Mouse (Mus musculus) stomach, embryonic 14.5 days (tissue): Measurements from ENCODE around the gene Prcp. TPM values are rescaled to one million over a fixed set of nuclear protein-coding genes. Genes with fewer than 3 reads are reported as not detected.

Experiments used
- ATAC-seq: fragments of 200-750 bp; cut with Nextera tagmentation; 2 replicates; pipeline ENCODE4 v1.8.0; 2017; ENCODE audit warnings: low read depth, moderate TSS enrichment; ENCODE audit not compliant: insufficient number of reproducible peaks, insufficient read depth, low FRiP score
- H3K27ac ChIP-seq: fragments of 300-500 bp; sonication (generic); 2 replicates; pipeline ENCODE4 v1.5.1; 2014; ENCODE audit warnings: mild to moderate bottlenecking, low read length, moderate library complexity, mixed read lengths
- H3K27me3 ChIP-seq: fragments of 300-500 bp; sonication (generic); 2 replicates; pipeline ENCODE4 v1.6.1; 2014; ENCODE audit warnings: low read length, control low read depth, mixed read lengths; ENCODE audit not compliant: control insufficient read depth, insufficient read depth
- H3K36me3 ChIP-seq: fragments of 300-500 bp; sonication (generic); 2 replicates; pipeline ENCODE4 v1.6.1; 2014; ENCODE audit warnings: mild to moderate bottlenecking, control low read depth, low read length, moderate library complexity, mixed read lengths; ENCODE audit not compliant: control insufficient read depth, insufficient read depth
- H3K4me1 ChIP-seq: fragments of 300-500 bp; sonication (generic); 2 replicates; pipeline ENCODE4 v1.6.1; 2014; ENCODE audit warnings: low read length, control low read depth, mixed read lengths; ENCODE audit not compliant: control insufficient read depth, insufficient read depth
- H3K4me2 ChIP-seq: fragments of 300-500 bp; sonication (generic); replicated peaks from 2 replicates; pipeline ENCODE4 v1.6.1; 2014; ENCODE audit warnings: low read depth, low read length, control low read depth
- H3K4me3 ChIP-seq: fragments of 300-500 bp; sonication (generic); 2 replicates; pipeline ENCODE4 v1.5.1; 2014; ENCODE audit warnings: low read depth, low read length, control low read depth
- H3K9ac ChIP-seq: fragments of 300-500 bp; sonication (generic); replicated peaks from 2 replicates; pipeline ENCODE4 v1.6.1; 2014; ENCODE audit warnings: low read depth, mild to moderate bottlenecking, control low read depth, low read length, moderate library complexity, mixed read lengths
- H3K9me3 ChIP-seq: fragments of 300-500 bp; sonication (generic); 2 replicates; pipeline ENCODE4 v1.6.1; 2016; ENCODE audit warnings: low read depth, low read length, control low read depth; ENCODE audit not compliant: control insufficient read depth
- WGBS: fragments of 180-500 bp; shearing (Covaris S2); extraction: QIAGEN DNeasy Blood & Tissue Kit; methylation state at CpG from one replicate; pipeline ENCODE4 v1.1.7; 2014; 5-methylcytosine and 5-hydroxymethylcytosine counted together
- polyA plus RNA-seq: library from polyadenylated mRNA; unstranded; fragments of >200 nt; fragmentation: Nextera tagmentation; extraction: Ambion mirVana; gene quantifications from 2 replicates; pipeline ENCODE4 v1.2.1, GENCODE M21; 2014

The Prcp gene
- 26.0 and 27.3 TPM in 2 replicates for polyA plus RNA-seq

DNA sequence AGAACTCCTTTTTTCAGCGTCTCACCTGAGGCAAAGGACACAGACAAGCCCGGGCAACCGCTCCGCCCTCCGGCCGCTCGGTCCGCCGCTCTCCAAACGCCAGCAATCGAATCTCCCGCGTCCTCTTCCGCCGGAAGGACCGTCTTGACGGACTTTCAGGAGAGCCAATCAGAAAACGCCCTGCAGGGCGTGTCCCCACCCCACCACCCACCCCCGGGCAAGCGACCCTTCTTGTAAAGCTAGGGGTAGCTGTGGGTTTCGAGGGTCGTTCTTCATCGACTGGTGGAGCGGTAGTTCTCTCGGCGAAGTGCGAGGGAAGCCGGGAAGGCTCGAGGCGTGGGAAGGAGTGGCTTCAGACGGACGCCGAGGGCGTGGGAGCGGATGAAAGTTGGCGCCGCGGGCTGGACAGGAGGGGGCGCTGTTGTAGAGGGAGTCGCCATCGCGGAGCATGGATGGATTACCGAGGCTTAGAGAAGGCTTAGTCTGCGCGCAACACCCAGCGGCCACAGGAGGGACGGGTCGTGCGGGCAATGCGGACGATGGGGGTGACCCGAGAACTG is at the start of gene Prcp, which contains the start of gene Ddias:
Gene Prcp, plus strand, starts transcription at position 355 of the 560 bp plus-strand sequence.
Gene Ddias, minus strand, starts transcription at position 132 of the 560 bp plus-strand sequence.
- Histone ChIP-seq H3K27me3 (no peaks in the 10 kb centered on the region), H3K4me3 (peak within 1 kb of the TSS; percentile 55), H3K36me3 (no peaks in the 10 kb centered on the region), H3K4me2 (peak within 1 kb of the TSS; percentile 76), H3K27ac (peak within 1 kb of the TSS; percentile 96), H3K4me1 (peaks cover 12% of the 10 kb centered on the region), H3K9me3 (no peaks in the 10 kb centered on the region), H3K9ac (peak within 1 kb of the TSS; percentile 62)
- ATAC-seq, result peak; percentile 84
- under 1% methylated on average over 53 of the region's 53 CpGs for WGBS

DNA sequence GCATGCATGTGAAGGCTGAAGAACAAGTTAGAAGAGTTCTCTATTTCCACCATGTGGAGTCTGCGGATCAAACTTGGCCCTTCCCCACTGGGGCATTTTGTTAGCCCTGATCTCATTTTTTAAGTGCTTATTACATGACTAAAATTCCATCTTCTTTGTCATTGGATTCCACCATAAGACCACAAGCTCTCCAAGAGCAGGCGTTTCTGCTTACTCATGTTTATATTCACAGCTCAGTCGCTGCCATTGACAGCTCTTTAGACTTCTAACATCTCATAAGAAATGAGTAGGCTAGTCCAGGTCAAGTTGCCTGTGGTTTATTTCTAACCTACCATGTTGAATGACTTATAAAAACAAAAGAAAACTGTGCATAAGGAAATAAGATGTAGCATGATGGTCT is 48.0 kb upstream of the Prcp start:
- no peaks in the 10 kb centered on the region for H3K27me3 ChIP-seq
- no peak for ATAC-seq
- H3K9me3 ChIP-seq, result no peaks in the 10 kb centered on the region
- H3K27ac ChIP-seq, result no peak overlapping the region
- 70% methylated on average over 3 of the region's 3 CpGs for WGBS
- H3K4me3 ChIP-seq, result no peak overlapping the region
- H3K4me2 ChIP-seq, result no peak overlapping the region
- H3K9ac ChIP-seq, result no peak overlapping the region
- peaks cover 13% of the 10 kb centered on the region; the same call in 1 of the 2 replicates for H3K4me1 ChIP-seq
- H3K36me3 ChIP-seq, result no peaks in the 10 kb centered on the region

DNA sequence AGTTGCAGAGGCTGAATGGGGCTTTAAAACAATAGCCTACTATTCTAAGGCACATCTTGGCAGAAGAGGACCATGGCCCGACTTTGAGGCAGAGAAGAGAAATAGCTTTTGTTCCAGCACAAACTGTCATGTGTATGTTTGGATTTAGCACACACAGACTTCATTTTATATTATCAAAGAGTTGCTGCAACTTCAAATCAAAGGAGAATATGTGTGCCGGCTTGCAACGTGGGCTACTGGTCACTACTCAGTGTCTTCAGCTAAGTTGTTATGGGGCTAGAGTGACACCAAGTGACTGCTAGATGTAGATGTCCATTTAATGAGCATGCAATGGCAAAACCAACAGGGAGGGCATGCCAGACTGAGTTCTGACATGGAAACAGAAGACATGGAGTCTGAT is 46.3 kb upstream of the Prcp start:
- no peak for ATAC-seq
- H3K4me2 ChIP-seq, result no peak overlapping the region
- H3K36me3 ChIP-seq, result no peaks in the 10 kb centered on the region
- H3K27me3 ChIP-seq, result no peaks in the 10 kb centered on the region
- H3K9ac ChIP-seq, result no peak overlapping the region
- no peaks in the 10 kb centered on the region for H3K9me3 ChIP-seq
- H3K4me3 ChIP-seq, result no peak overlapping the region
- H3K27ac ChIP-seq, result no peak overlapping the region
- 53% methylated on average over 3 of the region's 3 CpGs for WGBS
- H3K4me1 ChIP-seq, result peaks cover 1% of the 10 kb centered on the region; the same call in 1 of the 2 replicates

DNA sequence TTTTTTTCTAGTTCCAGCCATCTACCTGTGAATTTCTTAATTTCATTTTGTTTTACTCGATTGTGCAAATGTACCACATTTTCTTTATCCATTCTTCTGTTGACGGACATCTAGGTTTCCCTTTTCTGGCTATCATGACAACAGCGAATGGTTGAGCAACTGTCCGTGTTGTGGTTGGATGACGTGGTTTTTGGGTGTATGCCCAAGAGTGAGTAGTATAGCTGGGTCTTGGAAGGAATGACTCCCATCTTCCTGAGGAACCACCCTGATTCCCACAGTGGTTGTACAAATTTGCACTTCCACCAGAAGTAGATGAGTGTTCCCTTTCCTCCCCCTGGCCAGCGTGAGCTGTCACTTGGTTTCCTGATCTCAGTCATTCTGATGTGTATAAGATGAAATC is 41.9 kb upstream of the Prcp start:
- no peak overlapping the region for H3K4me3 ChIP-seq
- ATAC-seq, result no peak
- H3K4me2 ChIP-seq, result no peak overlapping the region
- no peaks in the 10 kb centered on the region for H3K27me3 ChIP-seq
- peaks cover 4% of the 10 kb centered on the region; the same call in 1 of the 2 replicates for H3K36me3 ChIP-seq
- 90% methylated on average over 6 of the region's 6 CpGs for WGBS
- H3K9me3 ChIP-seq, result no peaks in the 10 kb centered on the region
- no peak overlapping the region for H3K9ac ChIP-seq
- H3K27ac ChIP-seq, result no peak overlapping the region
- no peaks in the 10 kb centered on the region for H3K4me1 ChIP-seq

DNA sequence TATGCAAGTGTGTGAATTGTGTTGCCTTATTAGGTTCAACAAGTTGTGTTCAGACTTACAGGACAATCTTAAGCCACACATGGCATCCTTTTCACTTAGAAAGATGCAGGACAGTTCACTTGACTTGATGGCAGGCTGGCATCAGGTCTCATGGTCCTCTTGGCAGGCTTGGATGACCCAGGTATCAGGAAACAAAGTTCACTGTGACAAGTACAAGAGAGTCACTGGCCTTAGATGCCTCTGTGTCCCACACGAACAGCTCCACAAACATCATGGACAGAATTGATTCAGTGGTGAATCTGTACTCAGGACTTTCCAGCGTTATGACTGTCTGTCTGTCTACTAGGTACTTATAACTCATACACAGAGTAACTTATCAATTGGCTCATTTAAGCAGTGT is 39.9 kb upstream of the Prcp start:
- H3K9me3 ChIP-seq, result no peaks in the 10 kb centered on the region
- H3K9ac ChIP-seq, result no peak overlapping the region
- no peak overlapping the region for H3K27ac ChIP-seq
- no peak overlapping the region for H3K4me3 ChIP-seq
- WGBS, result 84% methylated on average over 2 of the region's 2 CpGs
- H3K4me1 ChIP-seq, result no peaks in the 10 kb centered on the region
- H3K4me2 ChIP-seq, result no peak overlapping the region
- peaks cover 4% of the 10 kb centered on the region; the same call in 1 of the 2 replicates for H3K36me3 ChIP-seq
- no peak for ATAC-seq
- no peaks in the 10 kb centered on the region for H3K27me3 ChIP-seq

DNA sequence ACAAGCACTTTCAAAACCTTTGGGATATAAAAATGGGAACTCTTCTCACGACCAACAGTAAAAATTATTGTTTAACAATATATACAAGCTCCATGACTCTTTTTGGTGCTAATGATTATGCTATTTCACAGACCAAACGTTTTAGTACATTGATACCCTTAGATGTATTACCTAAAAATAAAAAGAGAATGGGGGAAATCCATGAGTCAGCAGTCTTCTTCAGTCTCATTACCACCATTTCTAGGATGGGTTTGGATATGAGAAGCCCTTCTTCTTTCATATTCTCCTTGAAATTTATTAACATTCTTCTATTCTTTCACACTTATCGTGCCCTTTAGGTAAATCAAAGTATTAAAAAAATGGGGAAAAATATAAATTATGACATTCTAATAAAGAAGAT is 37.8 kb upstream of the Prcp start:
- H3K27me3 ChIP-seq, result no peaks in the 10 kb centered on the region
- 86% methylated on average over 3 of the region's 3 CpGs for WGBS
- H3K27ac ChIP-seq, result no peak overlapping the region
- H3K9me3 ChIP-seq, result no peaks in the 10 kb centered on the region
- no peak for ATAC-seq
- no peaks in the 10 kb centered on the region for H3K4me1 ChIP-seq
- no peak overlapping the region for H3K4me2 ChIP-seq
- peaks cover 4% of the 10 kb centered on the region; the same call in 1 of the 2 replicates for H3K36me3 ChIP-seq
- no peak overlapping the region for H3K9ac ChIP-seq
- H3K4me3 ChIP-seq, result no peak overlapping the region

DNA sequence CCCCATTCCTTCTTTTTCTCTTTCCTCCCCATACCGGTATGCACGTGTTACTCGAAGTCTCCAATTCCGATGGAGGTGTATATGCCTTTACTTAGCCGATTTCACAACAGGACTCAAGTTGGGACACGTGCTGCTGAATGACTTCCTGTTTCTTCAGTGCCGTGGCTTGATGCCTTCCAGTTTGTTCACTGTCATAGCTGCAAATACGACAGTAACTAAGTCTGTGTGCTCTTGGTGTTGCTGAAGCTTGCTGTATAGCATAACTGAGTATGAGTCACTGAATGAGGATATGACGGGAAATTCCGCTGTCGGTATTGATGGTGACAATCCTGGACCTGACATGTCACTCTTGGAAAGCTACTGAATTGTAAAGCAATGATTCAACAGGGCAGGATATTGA is 37.0 kb upstream of the Prcp start:
- 81% methylated on average over 11 of the region's 11 CpGs for WGBS
- Histone ChIP-seq H3K9ac (no peak overlapping the region), H3K4me3 (no peak overlapping the region), H3K27ac (no peak overlapping the region), H3K9me3 (no peaks in the 10 kb centered on the region), H3K4me1 (no peaks in the 10 kb centered on the region), H3K27me3 (no peaks in the 10 kb centered on the region), H3K4me2 (no peak overlapping the region), H3K36me3 (peaks cover 4% of the 10 kb centered on the region; the same call in 1 of the 2 replicates)
- ATAC-seq, result no peak

DNA sequence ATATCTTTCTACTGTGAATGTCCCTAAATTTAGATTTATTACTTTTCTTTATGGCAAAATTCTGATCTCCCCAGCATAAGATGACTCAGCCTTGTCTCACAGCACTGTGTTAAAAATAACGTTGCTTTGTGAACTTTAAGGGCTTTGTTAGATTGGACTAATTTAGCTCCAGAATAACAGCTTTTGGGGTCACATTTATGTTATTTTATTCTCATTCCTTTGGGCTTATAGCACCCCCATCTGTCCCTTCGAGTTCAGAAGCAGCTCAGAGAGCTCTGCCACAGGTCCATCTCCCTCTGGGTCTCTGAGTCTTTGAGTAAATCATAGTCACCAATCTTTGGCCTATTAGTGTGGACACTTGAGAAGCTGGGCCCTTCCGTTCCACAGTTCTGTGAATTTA is 36.4 kb upstream of the Prcp start:
- WGBS, result 65% methylated on average over 3 of the region's 3 CpGs
- H3K36me3 ChIP-seq, result peaks cover 4% of the 10 kb centered on the region; the same call in 1 of the 2 replicates
- no peak overlapping the region for H3K4me3 ChIP-seq
- no peak overlapping the region for H3K27ac ChIP-seq
- no peaks in the 10 kb centered on the region for H3K4me1 ChIP-seq
- no peaks in the 10 kb centered on the region for H3K9me3 ChIP-seq
- no peaks in the 10 kb centered on the region for H3K27me3 ChIP-seq
- no peak overlapping the region for H3K9ac ChIP-seq
- no peak overlapping the region for H3K4me2 ChIP-seq
- no peak for ATAC-seq

DNA sequence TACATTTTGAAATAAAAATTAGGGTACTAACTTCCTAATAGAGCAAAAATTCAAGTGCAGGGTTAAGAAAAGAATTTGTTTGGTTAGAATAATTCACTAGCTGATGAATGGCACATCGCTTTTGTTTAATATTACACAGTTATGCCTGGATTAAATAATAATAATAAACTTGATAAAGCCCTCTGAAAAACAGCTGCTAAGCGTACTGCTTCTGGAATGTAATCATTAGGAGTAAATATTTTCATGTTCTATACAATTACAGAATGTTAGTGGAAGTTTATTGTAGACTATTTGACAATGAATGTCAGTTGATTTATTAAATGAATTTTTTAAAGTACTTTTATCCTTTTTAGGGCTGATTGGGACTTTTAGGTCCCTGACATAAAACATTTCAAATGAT is 32.0 kb upstream of the Prcp start:
- peak; percentile 33; the same call in 1 of the 2 replicates for ATAC-seq
- WGBS, result 45% methylated on average over 2 of the region's 2 CpGs
- Histone ChIP-seq H3K4me3 (no peak overlapping the region), H3K9ac (no peak overlapping the region), H3K4me1 (no peaks in the 10 kb centered on the region), H3K4me2 (no peak overlapping the region), H3K36me3 (no peaks in the 10 kb centered on the region), H3K9me3 (no peaks in the 10 kb centered on the region), H3K27me3 (no peaks in the 10 kb centered on the region), H3K27ac (0 out of 2 replicates have a peak overlapping the region, but pooled peaks have one; percentile 18)
